Mouse (Mus musculus) heart, adult 2 months (tissue): ENCODE results near the gene Cntnap1. TPM values are rescaled to one million over a fixed set of nuclear protein-coding genes. Genes with fewer than 3 reads are reported as not detected.
A peak's percentile ranks its signal among the peaks of the same experiment; 100 is the strongest.
"Not testable (repeated sequence)": the region's sequence is repeated elsewhere in the genome, so short reads cannot be mapped to it uniquely, and the experiment has no call there.

Experiments
- DNase-seq, 2 experiments: peaks; one replicate each; pipeline ENCODE4 v3.0.0; 2021
- H3K27ac ChIP-seq: fragments of 200-600 bp; 2 replicates; pipeline ENCODE4 v1.8.1; 2022
- H3K27me3 ChIP-seq: fragments of 200-500 bp; 2 replicates; pipeline ENCODE4 v1.6.1; 2012; ENCODE audit warnings: mild to moderate bottlenecking, low read length, inconsistent platforms, mixed read lengths; ENCODE audit not compliant: control insufficient read depth, insufficient read depth
- H3K36me3 ChIP-seq: fragments of 200-500 bp; 2 replicates; pipeline ENCODE4 v1.6.1; 2012; ENCODE audit warnings: low read length, inconsistent platforms; ENCODE audit not compliant: control insufficient read depth, insufficient read depth
- H3K4me1 ChIP-seq: fragments of 200-500 bp; 2 replicates; pipeline ENCODE4 v1.6.1; 2011; ENCODE audit warnings: low read length; ENCODE audit not compliant: control insufficient read depth, insufficient read depth
- H3K4me3 ChIP-seq: fragments of 200-600 bp; 2 replicates; pipeline ENCODE4 v1.8.1; 2022
- H3K79me2 ChIP-seq: fragments of 200-500 bp; replicated peaks from 2 replicates; pipeline ENCODE4 v1.6.1; 2012; ENCODE audit warnings: mild to moderate bottlenecking, inconsistent platforms, low read length, moderate library complexity, mixed read lengths; ENCODE audit not compliant: control insufficient read depth, insufficient read depth
- H3K9ac ChIP-seq: fragments of 200-500 bp; 2 replicates; pipeline ENCODE4 v1.6.1; 2012; ENCODE audit warnings: low read depth, mild to moderate bottlenecking, control low read depth, inconsistent platforms, low read length, mixed read lengths
- CTCF ChIP-seq: fragments of 200-600 bp; IDR thresholded peaks from 2 replicates; pipeline ENCODE4 v1.8.1; 2022; ENCODE audit warnings: antibody characterized with exemption, mild to moderate bottlenecking, moderate library complexity
- EP300 ChIP-seq: fragments of 200-500 bp; IDR thresholded peaks from 2 replicates; pipeline ENCODE4 v1.6.1; 2011; ENCODE audit warnings: low read depth, low read length, control low read depth; ENCODE audit not compliant: insufficient read depth
- POLR2A ChIP-seq: fragments of 200-500 bp; IDR thresholded peaks from 2 replicates; pipeline ENCODE4 v1.6.1; 2011; ENCODE audit warnings: mild to moderate bottlenecking, low read depth, low read length, control low read depth; ENCODE audit not compliant: insufficient read depth
- WGBS: fragments of 180-500 bp; shearing (Covaris S2); methylation state at CpG from one replicate; pipeline ENCODE4 v1.1.7; 2018; 5-methylcytosine and 5-hydroxymethylcytosine counted together
- intact Hi-C: fragments of 180-260 bp; cut with DNase I; formaldehyde crosslinking; loops from one replicate; pipeline ENCODE4 v1.15.1; 2025
- polyA plus RNA-seq: library from polyadenylated mRNA; depleted of rRNA; stranded (reverse); fragments of >200 nt; gene quantifications from 2 replicates; pipeline ENCODE4 v1.2.3, GENCODE M21; 2012
- total RNA-seq, 2 experiments: library from RNA; stranded (reverse); gene quantifications; 2 replicates each; pipeline ENCODE4 v1.2.3; 2021

The Cntnap1 gene
- total and polyA plus RNA-seq, 3 experiments: 1.3 to 3.1 (median 1.5) TPM

DNA sequence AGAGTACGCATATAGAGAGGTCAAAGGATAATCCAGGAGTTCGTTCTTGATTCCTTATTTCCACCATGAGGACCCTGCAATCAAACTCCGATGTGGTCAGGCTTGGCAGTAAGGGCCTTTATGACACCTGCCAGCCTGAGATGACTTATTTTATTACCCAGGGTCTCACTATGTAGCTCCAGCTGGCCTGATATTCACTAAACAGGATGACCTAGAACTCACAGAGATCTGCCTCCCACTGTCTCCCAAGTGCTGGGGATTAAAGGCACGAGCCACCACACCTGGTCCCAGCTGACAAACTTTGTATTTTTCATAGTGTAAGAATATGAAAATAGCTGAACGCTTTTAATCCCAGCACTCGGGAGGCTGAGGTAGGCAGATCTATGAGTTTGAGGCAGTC is 15.2 kb upstream of the Cntnap1 start:
- TF ChIP-seq EP300 (no peak), POLR2A (no peak), CTCF (no peak)
- Histone ChIP-seq H3K79me2 (no peaks in the 10 kb centered on the region), H3K4me1 (peaks cover 1% of the 10 kb centered on the region; the same call in 1 of the 2 replicates), H3K4me3 (no peak overlapping the region), H3K27me3 (no peaks in the 10 kb centered on the region), H3K36me3 (no peaks in the 10 kb centered on the region), H3K9ac (no peak overlapping the region), H3K27ac (no peak overlapping the region)
- WGBS: 76% methylated on average over 6 of the region's 6 CpGs
- intact Hi-C loops: no loop called here
- DNase-seq: no peak

DNA sequence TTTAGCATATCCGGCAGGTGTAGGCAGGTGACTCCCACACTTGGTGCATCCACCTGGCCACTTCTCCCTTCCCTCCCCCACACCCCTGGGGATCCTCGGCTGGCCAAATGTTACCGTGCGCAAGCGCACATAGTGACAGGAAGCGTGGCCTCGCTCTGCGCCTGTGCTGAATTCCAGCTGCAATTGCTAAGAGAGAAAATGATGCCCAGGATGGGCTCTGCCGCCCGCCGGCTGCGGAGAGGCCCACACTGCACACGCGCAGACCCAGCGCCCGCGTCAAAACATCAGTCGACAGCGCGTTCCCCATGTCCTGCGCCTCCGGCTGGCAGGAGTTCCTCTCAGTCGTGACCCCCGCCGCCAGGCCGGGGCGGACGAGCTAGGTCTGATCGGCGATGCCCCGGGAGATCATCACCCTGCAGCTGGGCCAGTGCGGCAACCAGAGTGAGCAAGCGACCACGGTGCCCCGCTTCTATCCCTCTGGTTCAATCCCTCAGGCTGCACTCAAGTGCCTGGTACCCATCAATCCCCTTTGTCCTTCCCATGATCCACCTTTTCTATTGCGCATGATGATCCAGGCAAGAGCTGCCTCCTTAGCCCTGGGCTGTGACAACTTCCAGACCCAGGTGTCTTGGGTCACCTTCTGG is 14.5 kb upstream of the Cntnap1 start, which contains the start of gene Tubg2:
TSS of gene Tubg2 (plus strand) at position 180 of the 644 bp plus-strand sequence.
- peak within 1 kb of the TSS; percentile 27; the same call in 1 of the 2 replicates for H3K27ac ChIP-seq
- H3K36me3 ChIP-seq: no peaks in the 10 kb centered on the region
- no peaks in the 10 kb centered on the region for H3K27me3 ChIP-seq
- H3K4me3 ChIP-seq: peak within 1 kb of the TSS; percentile 56
- TF ChIP-seq POLR2A (no peak; the same call in 1 of the 2 replicates), EP300 (peak; percentile 44; the same call in 1 of the 2 replicates)
- DNase-seq: peak; percentile 67 to 74
- H3K79me2 ChIP-seq: no peaks in the 10 kb centered on the region
- H3K4me1 ChIP-seq: peaks cover 1% of the 10 kb centered on the region; the same call in 1 of the 2 replicates
- WGBS: 3% methylated on average over 36 of the region's 36 CpGs
- intact Hi-C loops: no loop called here
- peak within 1 kb of the TSS; percentile 67 for H3K9ac ChIP-seq

DNA sequence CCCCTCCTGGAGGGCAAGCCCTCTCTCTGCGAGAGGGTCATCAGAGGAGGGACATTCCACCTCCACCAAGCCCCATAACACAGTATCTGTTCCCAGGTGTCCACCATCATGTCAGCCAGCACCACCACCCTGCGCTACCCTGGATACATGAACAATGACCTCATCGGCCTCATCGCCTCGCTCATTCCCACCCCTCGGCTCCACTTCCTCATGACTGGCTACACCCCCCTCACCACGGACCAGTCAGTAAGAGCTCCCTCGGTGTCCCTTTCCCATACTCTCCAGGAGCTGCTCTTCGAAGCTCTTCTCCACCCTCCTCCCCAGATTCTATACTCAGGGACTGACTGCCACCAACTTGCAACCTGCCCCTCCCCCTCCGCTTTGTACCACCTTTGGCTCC is 10.2 kb upstream of the Cntnap1 start:
- H3K27ac ChIP-seq, H3K4me3 ChIP-seq, H3K27me3 ChIP-seq, H3K36me3 ChIP-seq, intact Hi-C loops, H3K9ac ChIP-seq, DNase-seq, H3K79me2 ChIP-seq: not testable (repeated sequence)
- WGBS: 66% methylated on average over 10 of the region's 10 CpGs
- peaks cover 10% of the 10 kb centered on the region for H3K4me1 ChIP-seq

DNA sequence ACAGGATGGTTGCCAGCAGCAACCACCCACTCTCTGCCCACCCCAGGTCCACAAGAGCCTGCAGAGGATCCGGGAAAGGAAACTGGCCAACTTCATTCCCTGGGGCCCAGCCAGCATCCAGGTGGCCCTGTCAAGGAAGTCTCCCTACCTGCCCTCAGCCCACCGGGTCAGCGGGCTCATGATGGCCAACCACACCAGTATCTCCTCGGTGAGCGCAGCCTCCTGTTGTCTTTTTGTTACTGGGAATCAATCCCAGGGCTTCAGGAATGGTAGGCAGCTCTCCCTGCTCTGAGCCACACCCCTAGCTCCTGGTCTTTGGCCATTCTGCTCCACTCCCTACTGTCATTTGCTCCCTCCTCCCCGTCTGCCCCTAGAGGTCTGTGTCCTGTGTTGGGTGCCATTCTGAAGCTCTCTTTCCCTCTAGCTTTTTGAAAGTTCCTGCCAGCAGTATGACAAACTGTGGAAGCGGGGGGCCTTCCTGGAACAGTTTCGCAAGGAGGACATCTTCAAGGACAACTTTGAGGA is 9.3 kb upstream of the Cntnap1 start:
- H3K79me2 ChIP-seq, H3K27me3 ChIP-seq, H3K27ac ChIP-seq, H3K9ac ChIP-seq, intact Hi-C loops, H3K4me3 ChIP-seq, H3K36me3 ChIP-seq: not testable (repeated sequence)
- WGBS: 74% methylated on average over 8 of the region's 8 CpGs
- DNase-seq: peak in 1 of 2 experiments; percentile 5
- peaks cover 10% of the 10 kb centered on the region for H3K4me1 ChIP-seq

DNA sequence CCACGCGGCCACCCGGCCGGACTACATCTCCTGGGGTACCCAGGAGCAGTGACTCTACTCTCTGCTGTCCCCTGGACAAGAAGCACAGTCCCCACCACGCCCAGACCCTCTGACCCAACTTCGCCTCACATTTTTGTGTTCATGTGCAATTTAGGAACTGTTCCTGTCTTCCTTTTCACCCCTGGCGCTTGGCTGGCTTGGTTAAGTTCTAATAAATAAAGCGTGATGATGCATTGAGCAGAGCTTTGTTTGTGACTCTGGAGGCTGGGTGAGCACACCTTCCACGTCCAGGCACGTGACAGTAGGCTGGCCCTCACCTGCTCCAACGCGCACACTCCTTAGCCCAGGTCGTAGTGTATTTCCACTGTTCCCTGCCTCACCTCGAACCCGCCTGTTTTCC is 8.8 kb upstream of the Cntnap1 start:
- DNase-seq: peak in 1 of 2 experiments; percentile 3
- no peak overlapping the region for H3K27ac ChIP-seq
- no peak for TF ChIP-seq EP300
- WGBS: 95% methylated on average over 15 of the region's 15 CpGs
- intact Hi-C loops: no loop called here
- no peaks in the 10 kb centered on the region for H3K27me3 ChIP-seq
- no peak overlapping the region for H3K9ac ChIP-seq
- no peak overlapping the region for H3K4me3 ChIP-seq
- H3K36me3 ChIP-seq: peaks cover 10% of the 10 kb centered on the region
- peaks cover 9% of the 10 kb centered on the region for H3K4me1 ChIP-seq
- H3K79me2 ChIP-seq: no peaks in the 10 kb centered on the region

DNA sequence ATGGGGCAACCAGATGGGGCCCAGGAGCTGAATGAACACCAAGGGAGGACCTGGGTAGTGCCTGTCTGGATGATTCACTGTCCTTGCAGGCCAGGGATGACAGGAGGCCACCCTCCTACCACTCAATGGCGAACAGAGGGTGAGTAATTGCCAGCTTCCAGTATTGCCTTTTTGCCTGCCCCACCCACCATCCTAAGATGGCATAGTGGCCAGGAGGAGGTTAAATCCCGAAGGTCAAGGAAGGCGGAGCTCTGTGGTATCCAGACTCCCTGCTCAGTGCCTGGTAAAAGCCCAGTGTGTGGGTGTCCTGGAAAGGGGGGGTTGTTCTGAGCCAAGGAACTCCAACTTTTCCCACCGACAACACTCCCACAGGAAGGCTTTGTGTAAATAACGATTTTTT is 8.0 kb upstream of the Cntnap1 start:
- Histone ChIP-seq H3K9ac (no peak overlapping the region), H3K79me2 (no peaks in the 10 kb centered on the region), H3K27me3 (no peaks in the 10 kb centered on the region), H3K27ac (peak overlapping the region; percentile 79), H3K4me3 (no peak overlapping the region), H3K4me1 (peaks cover 9% of the 10 kb centered on the region), H3K36me3 (peaks cover 10% of the 10 kb centered on the region)
- TF ChIP-seq POLR2A (no peak), CTCF (no peak), EP300 (no peak)
- intact Hi-C loops: no loop called here
- no peak for DNase-seq
- WGBS: 53% methylated on average over 5 of the region's 5 CpGs
